Mouse (Mus musculus): ENCODE data around the gene Hormad1. TPM values are rescaled to one million over a fixed set of nuclear protein-coding genes. Genes with fewer than 3 reads are reported as not detected.

Hormad1 gene
- polyA plus RNA-seq, 1 experiment from 2014 or later: not detected

GRCm38 (mm10) chr3:95632648-95633588 is 73.4 kb downstream of the Hormad1 start:
- no peak for DNase-seq
- Histone ChIP-seq H3K9me3 (ENCODE audit: low read length) (no peaks in the 10 kb centered on the region), H3K4me2 (ENCODE audit: low read depth, low read length) (no peak overlapping the region), H3K4me1 (ENCODE audit: insufficient read depth) (peaks cover 6% of the 10 kb centered on the region; the same call in 1 of the 2 replicates), H3K36me3 (replicated peaks; ENCODE audit: insufficient read depth, low read length) (peaks cover 66% of the 10 kb centered on the region), H3K4me3 (ENCODE audit: low read depth, low read length) (no peak overlapping the region), H3K9ac (replicated peaks) (no peak overlapping the region), H3K27ac (ENCODE audit: low read depth) (peak overlapping the region; percentile 17; the same call in 1 of the 2 replicates), H3K27me3 (ENCODE audit: insufficient read depth, low read length) (no peaks in the 10 kb centered on the region)
- ATAC-seq: no peak
- no peak for TF ChIP-seq EP300 (IDR thresholded peaks at IDR 0.05; ENCODE audit: low read depth)
- peak; percentile 74 for TF ChIP-seq CTCF (IDR thresholded peaks at IDR 0.05; ENCODE audit: low read depth)
- WGBS (ENCODE audit: insufficient replicate concordance): 66% methylated on average over 12 of the region's 12 CpGs

DNA sequence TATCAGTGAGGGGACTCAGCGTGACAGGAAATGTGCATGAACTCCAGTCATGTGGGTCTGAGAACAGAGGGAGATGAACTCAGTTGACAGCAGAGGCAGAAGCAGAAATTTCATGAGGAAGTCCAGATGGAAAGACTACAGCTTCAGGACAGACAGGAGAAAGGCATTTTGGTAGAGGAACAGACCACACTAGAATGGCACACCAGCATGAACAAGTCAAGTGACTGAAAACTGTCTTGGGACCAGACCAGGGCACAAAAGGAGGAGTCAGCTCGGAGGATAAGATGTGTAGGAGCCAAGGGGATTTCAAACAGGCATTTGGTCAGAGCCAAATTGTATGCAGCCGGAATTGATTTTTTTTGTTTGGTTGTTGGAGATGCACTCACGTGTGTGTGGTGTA is 76.2 kb downstream of the Hormad1 start:
- DNase-seq: no peak
- Histone ChIP-seq H3K36me3 (replicated peaks; ENCODE audit: insufficient read depth, low read length) (peaks cover 38% of the 10 kb centered on the region), H3K4me1 (ENCODE audit: insufficient read depth) (peaks cover 6% of the 10 kb centered on the region; the same call in 1 of the 2 replicates), H3K4me2 (ENCODE audit: low read depth, low read length) (no peak overlapping the region), H3K27ac (ENCODE audit: low read depth) (peak overlapping the region; percentile 75), H3K9me3 (ENCODE audit: low read length) (no peaks in the 10 kb centered on the region), H3K4me3 (ENCODE audit: low read depth, low read length) (no peak overlapping the region), H3K9ac (replicated peaks) (no peak overlapping the region), H3K27me3 (ENCODE audit: insufficient read depth, low read length) (no peaks in the 10 kb centered on the region)
- no peak for TF ChIP-seq CTCF (IDR thresholded peaks at IDR 0.05; ENCODE audit: low read depth)
- no peak for TF ChIP-seq EP300 (IDR thresholded peaks at IDR 0.05; ENCODE audit: low read depth)
- WGBS (ENCODE audit: insufficient replicate concordance): 65% methylated on average over 4 of the region's 4 CpGs
- no peak for ATAC-seq

GRCm38 (mm10) chr3:95636072-95636471 is 76.6 kb downstream of the Hormad1 start:
- ATAC-seq (peak; percentile 83), DNase-seq (no peak)
- Histone ChIP-seq H3K4me3 (ENCODE audit: low read depth, low read length) (no peak overlapping the region), H3K9ac (replicated peaks) (no peak overlapping the region), H3K27me3 (ENCODE audit: insufficient read depth, low read length) (no peaks in the 10 kb centered on the region), H3K9me3 (ENCODE audit: low read length) (no peaks in the 10 kb centered on the region), H3K4me2 (ENCODE audit: low read depth, low read length) (no peak overlapping the region), H3K36me3 (replicated peaks; ENCODE audit: insufficient read depth, low read length) (peaks cover 34% of the 10 kb centered on the region), H3K4me1 (ENCODE audit: insufficient read depth) (peaks cover 6% of the 10 kb centered on the region; the same call in 1 of the 2 replicates), H3K27ac (ENCODE audit: low read depth) (peak overlapping the region; percentile 75)
- TF ChIP-seq CTCF (IDR thresholded peaks at IDR 0.05; ENCODE audit: low read depth): no peak
- peak; percentile 31; the same call in 1 of the 2 replicates for TF ChIP-seq EP300 (IDR thresholded peaks at IDR 0.05; ENCODE audit: low read depth)
- WGBS (ENCODE audit: insufficient replicate concordance): 63% methylated on average over 4 of the region's 4 CpGs

Other genes with a start within 250 kb of the Hormad1 start
- 124 and 125 TPM in 2 replicates for gene Cers2, start 244.9 kb upstream of the Hormad1 start, polyA plus RNA-seq (2015; fragmentation: Nextera tagmentation; extraction: Ambion mirVana)
- 6.3 and 6.6 TPM in 2 replicates for gene Setdb1, start 202.5 kb upstream of the Hormad1 start, polyA plus RNA-seq (2015; fragmentation: Nextera tagmentation; extraction: Ambion mirVana)
- gene 4930558C23Rik, start 156.8 kb upstream of the Hormad1 start, polyA plus RNA-seq (2015; fragmentation: Nextera tagmentation; extraction: Ambion mirVana): not detected in 2 replicates
- 7.9 and 9.4 TPM in 2 replicates for gene Arnt, start 125.3 kb upstream of the Hormad1 start, polyA plus RNA-seq (2015; fragmentation: Nextera tagmentation; extraction: Ambion mirVana)
- gene Ctsk, start 60.4 kb upstream of the Hormad1 start, polyA plus RNA-seq (2015; fragmentation: Nextera tagmentation; extraction: Ambion mirVana): 2.0 and 2.3 TPM in 2 replicates
- 89.4 and 92.8 TPM in 2 replicates for gene Ctss, start 32.9 kb upstream of the Hormad1 start, polyA plus RNA-seq (2015; fragmentation: Nextera tagmentation; extraction: Ambion mirVana)
- 11.1 and 11.3 TPM in 2 replicates for gene Golph3l, start 29.3 kb downstream of the Hormad1 start, polyA plus RNA-seq (2015; fragmentation: Nextera tagmentation; extraction: Ambion mirVana)
- 20.1 and 23.9 TPM in 2 replicates for gene Ensa, start 65.3 kb downstream of the Hormad1 start, polyA plus RNA-seq (2015; fragmentation: Nextera tagmentation; extraction: Ambion mirVana)
- gene Mcl1, start 99.1 kb downstream of the Hormad1 start, polyA plus RNA-seq (2015; fragmentation: Nextera tagmentation; extraction: Ambion mirVana): 36.2 and 38.2 TPM in 2 replicates
- 2.5 and 2.6 TPM in 2 replicates for gene Adamtsl4, start 128.2 kb downstream of the Hormad1 start, polyA plus RNA-seq (2015; fragmentation: Nextera tagmentation; extraction: Ambion mirVana)
- gene Ecm1, start 179.9 kb downstream of the Hormad1 start, polyA plus RNA-seq (2015; fragmentation: Nextera tagmentation; extraction: Ambion mirVana): 81.2 and 90.1 TPM in 2 replicates
- 16.4 and 21.0 TPM in 2 replicates for gene Tars2, start 200.5 kb downstream of the Hormad1 start, polyA plus RNA-seq (2015; fragmentation: Nextera tagmentation; extraction: Ambion mirVana)

Data from liver, postnatal 0 days (tissue).